Mouse (Mus musculus): ENCODE data around the gene Zic4. TPM values are rescaled to one million over a fixed set of nuclear protein-coding genes. Genes with fewer than 3 reads are reported as not detected.

Gene Zic4
- total and polyA plus RNA-seq, 2 experiments from 2014 or later, result 33.5 to 73.4 TPM

DNA sequence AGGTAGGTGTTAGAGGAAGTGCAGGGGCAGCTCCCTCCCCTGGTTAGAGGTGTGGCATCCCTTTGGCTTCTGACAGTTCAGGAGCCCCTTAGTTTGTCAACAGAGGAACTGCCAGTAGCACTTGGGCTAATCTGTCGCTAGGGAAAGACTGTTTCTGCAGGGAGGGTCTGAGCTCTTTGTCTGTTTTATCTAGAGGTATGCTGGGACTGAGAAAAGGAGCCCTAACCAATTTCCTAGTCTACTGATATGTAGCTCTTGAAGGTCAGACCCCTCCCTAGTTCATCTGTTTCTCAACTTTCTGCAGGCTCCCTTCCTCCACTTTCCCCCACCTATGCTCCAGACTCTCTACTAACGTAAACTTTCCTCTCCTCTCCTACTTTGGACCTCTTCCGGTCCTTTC, 47.6 kb downstream of the Zic4 start:
- no peak overlapping the region for H3K9ac ChIP-seq (replicated peaks; ENCODE audit: low read length, poor library complexity, severe bottlenecking)
- DNase-seq (ENCODE audit: low spot score) (no peak), ATAC-seq (ENCODE audit: low FRiP score) (no peak)
- no peaks in the 10 kb centered on the region for H3K36me3 ChIP-seq (ENCODE audit: insufficient read depth, low read length)
- H3K27me3 ChIP-seq (ENCODE audit: insufficient read depth, low read length), result peaks cover 49% of the 10 kb centered on the region
- no peaks in the 10 kb centered on the region for H3K9me3 ChIP-seq (ENCODE audit: low read length)
- no peak overlapping the region for H3K4me2 ChIP-seq (ENCODE audit: low read depth, low read length, poor library complexity, severe bottlenecking)
- no peak overlapping the region for H3K4me3 ChIP-seq (ENCODE audit: low read depth, low read length)
- TF ChIP-seq CTCF (IDR thresholded peaks at IDR 0.05), result no peak
- 18% methylated on average over 3 of the region's 3 CpGs for WGBS
- no peak overlapping the region for H3K27ac ChIP-seq (ENCODE audit: low read depth, low read length)
- H3K4me1 ChIP-seq (ENCODE audit: insufficient read depth, low read length), result no peaks in the 10 kb centered on the region; the same call in 1 of the 2 replicates

DNA sequence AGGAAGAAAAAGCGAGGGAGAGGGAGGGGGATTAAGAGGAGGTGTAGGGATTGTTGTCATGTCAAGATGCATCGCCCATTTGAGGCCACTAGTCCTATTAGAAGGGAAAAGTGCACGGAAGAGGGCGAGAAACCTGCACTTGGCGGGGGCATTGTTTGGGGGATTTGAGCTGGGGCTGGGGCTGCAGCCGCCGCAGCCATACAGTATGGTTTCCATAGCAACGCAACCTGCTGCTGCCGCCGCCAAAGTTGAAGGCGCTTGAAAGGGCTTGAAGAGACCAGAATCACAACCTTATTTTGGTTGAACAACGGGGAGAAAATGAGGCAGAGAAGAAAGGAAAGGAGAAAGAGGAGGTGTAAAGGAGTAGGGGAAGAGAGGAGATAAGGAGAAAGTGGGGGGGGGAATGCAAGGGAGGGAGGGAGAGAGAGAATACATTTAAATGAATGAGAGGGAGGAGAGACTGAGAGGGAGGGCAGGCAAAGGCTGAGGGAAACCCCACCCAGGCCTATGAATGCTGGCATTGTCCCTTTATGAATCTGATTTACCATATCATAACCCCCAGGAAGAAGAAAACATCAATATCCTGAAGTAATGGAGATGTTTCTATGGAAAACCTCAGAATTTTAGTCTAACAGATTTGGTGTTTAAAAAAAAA, 51.9 kb downstream of the Zic4 start:
- no peak for TF ChIP-seq CTCF (IDR thresholded peaks at IDR 0.05)
- no peaks in the 10 kb centered on the region; the same call in 1 of the 2 replicates for H3K4me1 ChIP-seq (ENCODE audit: insufficient read depth, low read length)
- DNase-seq (ENCODE audit: low spot score), result peak; percentile 84
- no peaks in the 10 kb centered on the region for H3K9me3 ChIP-seq (ENCODE audit: low read length)
- WGBS, result 4% methylated on average over 12 of the region's 12 CpGs
- H3K27ac ChIP-seq (ENCODE audit: low read depth, low read length), result no peak overlapping the region
- no peak overlapping the region for H3K9ac ChIP-seq (replicated peaks; ENCODE audit: low read length, poor library complexity, severe bottlenecking)
- H3K27me3 ChIP-seq (ENCODE audit: insufficient read depth, low read length), result peaks cover 38% of the 10 kb centered on the region
- peak; percentile 81 for ATAC-seq (ENCODE audit: low FRiP score)
- peak overlapping the region; percentile 43 for H3K4me2 ChIP-seq (ENCODE audit: low read depth, low read length, poor library complexity, severe bottlenecking)
- H3K36me3 ChIP-seq (ENCODE audit: insufficient read depth, low read length), result no peaks in the 10 kb centered on the region
- peak overlapping the region; percentile 22 for H3K4me3 ChIP-seq (ENCODE audit: low read depth, low read length)

DNA sequence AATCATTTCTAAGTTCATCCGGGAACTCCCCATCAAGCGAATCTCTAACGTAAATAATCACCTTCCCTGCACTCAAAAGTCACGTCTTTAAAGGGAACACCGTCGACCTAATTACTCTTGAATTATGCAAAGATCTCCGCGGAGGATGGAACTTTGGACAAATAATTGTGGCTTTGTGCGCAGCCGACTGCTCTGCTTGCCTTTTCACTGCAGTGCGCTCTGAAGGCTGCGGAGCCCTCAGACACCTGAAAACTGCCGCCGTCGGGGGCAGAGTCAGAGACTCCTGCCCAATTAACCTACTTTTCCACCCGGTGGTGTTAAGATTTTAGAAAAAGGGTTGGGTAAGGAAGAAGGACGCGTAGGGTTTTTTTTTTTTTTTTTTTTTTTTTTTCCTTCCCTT, 58.2 kb downstream of the Zic4 start:
- H3K4me1 ChIP-seq (ENCODE audit: insufficient read depth, low read length), result no peaks in the 10 kb centered on the region
- peak overlapping the region; percentile 14 for H3K4me3 ChIP-seq (ENCODE audit: low read depth, low read length)
- ATAC-seq (ENCODE audit: low FRiP score) (no peak), DNase-seq (ENCODE audit: low spot score) (no peak)
- TF ChIP-seq CTCF (IDR thresholded peaks at IDR 0.05), result no peak
- no peaks in the 10 kb centered on the region for H3K9me3 ChIP-seq (ENCODE audit: low read length)
- H3K27ac ChIP-seq (ENCODE audit: low read depth, low read length), result no peak overlapping the region
- no peak overlapping the region for H3K9ac ChIP-seq (replicated peaks; ENCODE audit: low read length, poor library complexity, severe bottlenecking)
- H3K36me3 ChIP-seq (ENCODE audit: insufficient read depth, low read length), result no peaks in the 10 kb centered on the region
- peaks cover 41% of the 10 kb centered on the region for H3K27me3 ChIP-seq (ENCODE audit: insufficient read depth, low read length)
- WGBS, result 2% methylated on average over 18 of the region's 18 CpGs
- peak overlapping the region; percentile 34; the same call in 1 of the 2 replicates for H3K4me2 ChIP-seq (ENCODE audit: low read depth, low read length, poor library complexity, severe bottlenecking)

Other genes with a start within 250 kb of the Zic4 start
- gene Zic1, start 3.4 kb downstream of the Zic4 start, total RNA-seq (2014; rRNA removed), result 91.8 and 146 TPM in 2 replicates
- 4.1 and 8.2 TPM in 2 replicates for gene Zic1, start 3.4 kb downstream of the Zic4 start, polyA plus RNA-seq (2015; fragmentation: Nextera tagmentation; extraction: Ambion mirVana)

Measured in midbrain, postnatal 0 days (tissue).